Comparison of ENCODE assay signal across 29 mouse cellular contexts in genomic region chr8:128065964-128066680, GRCm38 (mm10).
DNase-seq lines count a peak whose midpoint lies in the region; ATAC-seq and TF ChIP-seq lines count a peak whose summit lies in the region.
"Had no signal": no experiment of that assay in that cellular context is flagged by ENCODE, and none has a peak within 500 bp of the region (broad histone marks: within the 10 kb centered on the region; RNA-seq: fewer than 3 reads in every experiment).

No protein-coding gene starts in this region.

- in situ Hi-C loops in CH12.LX (cut with MboI; ENCODE audit: low pct_ligation_motif_present, low pct_unique_long_range_greater_than_20kb, low sequenced_read_pairs), result no loop called here

- no peak overlapping the region for H3K27ac ChIP-seq in forebrain, postnatal 0 days (ENCODE audit: low read depth, low read length)
- no peak overlapping the region for H3K27ac ChIP-seq in forebrain, embryonic 15.5 days (replicated peaks)
- no peak overlapping the region for H3K27ac ChIP-seq in CH12.LX (ENCODE audit: insufficient read depth, low read depth)
- H3K27ac ChIP-seq: embryonic facial prominence, embryonic 12.5 days; heart, embryonic 10.5 days; heart, embryonic 15.5 days; kidney, embryonic 15.5 days; left cerebral cortex, adult 2 months; liver, embryonic 14.5 days; midbrain, embryonic 13.5 days; neural tube, embryonic 13.5 days had no signal

- peak; percentile 40; the same call in 1 of the 2 replicates for ATAC-seq in forebrain, postnatal 0 days
- no peak for ATAC-seq in forebrain, embryonic 15.5 days (replicated peaks)
- ATAC-seq: CD4-positive, CD25-positive, alpha-beta regulatory T cell, adult 4 months; forebrain, embryonic 14.5 days; hindbrain, embryonic 16.5 days; midbrain, embryonic 13.5 days had no signal

- DNase-seq in forebrain, postnatal 0 days, result no peak
- DNase-seq in left cerebral cortex, postnatal 4 days, result peak; percentile 4
- DNase-seq in left cerebral cortex, postnatal 36 days (ENCODE audit: low spot score in 2 of 2), result no peak
- peak; percentile 81 for DNase-seq in CH12.LX (ENCODE audit: extremely low read depth)
- peak; percentile 20 for DNase-seq in brain, embryonic 14.5 days (ENCODE audit: low read depth)
- no peak for DNase-seq in layer of hippocampus, adult 9-11 months
- no peak for DNase-seq in embryo, embryonic 11 days
- DNase-seq: adrenal gland, postnatal 10 days; cerebellum, adult 11-12 months; cerebellum, postnatal 36 days; kidney, adult 18-20 months; kidney, postnatal 25 days; liver; lung, adult 2 months; lung, postnatal 36 days; spleen, adult 18-20 months; thymus, postnatal 14 days had no signal

- TF ChIP-seq POLR2A in CH12.LX (IDR thresholded peaks at IDR 0.05; ENCODE audit: low read depth, low read length), result no peak
- TF ChIP-seq POLR2A in brain, embryonic 14.5 days (IDR thresholded peaks at IDR 0.05; ENCODE audit: borderline replicate concordance, extremely low read depth, insufficient read depth, insufficient read length, poor library complexity, severe bottlenecking), result no peak

- H3K27me3 ChIP-seq in forebrain, postnatal 0 days (ENCODE audit: insufficient read depth, low read length), result no peaks in the 10 kb centered on the region
- no peaks in the 10 kb centered on the region for H3K27me3 ChIP-seq in forebrain, embryonic 15.5 days
- no peaks in the 10 kb centered on the region for H3K27me3 ChIP-seq in CH12.LX (replicated peaks)
- H3K27me3 ChIP-seq: embryonic facial prominence, embryonic 12.5 days; heart, embryonic 15.5 days; kidney, embryonic 15.5 days; midbrain, embryonic 13.5 days; neural tube, embryonic 13.5 days had no signal

- H3K36me3 ChIP-seq in forebrain, postnatal 0 days (ENCODE audit: insufficient read depth), result no peaks in the 10 kb centered on the region
- H3K36me3 ChIP-seq in forebrain, embryonic 15.5 days, result no peaks in the 10 kb centered on the region
- H3K36me3 ChIP-seq in CH12.LX (replicated peaks in 1 of 2; ENCODE audit: control insufficient read depth in 1 of 2, insufficient read depth in 1 of 2, low read length in 1 of 2), result no peaks in the 10 kb centered on the region
- H3K36me3 ChIP-seq: embryonic facial prominence, embryonic 12.5 days; heart, embryonic 10.5 days; heart, embryonic 15.5 days; kidney, embryonic 15.5 days; midbrain, embryonic 13.5 days; neural tube, embryonic 13.5 days had no signal

- no peaks in the 10 kb centered on the region for H3K79me2 ChIP-seq in CH12.LX (replicated peaks; ENCODE audit: control insufficient read depth, extremely low read depth, insufficient read depth, poor library complexity, severe bottlenecking)

- TF ChIP-seq CTCF in forebrain, postnatal 0 days (IDR thresholded peaks at IDR 0.05; ENCODE audit: low read depth), result no peak
- no peak for TF ChIP-seq CTCF in CH12.LX (conservative IDR thresholded peaks at IDR 0.05 in 1 of 2, IDR thresholded peaks at IDR 0.05 in 1 of 2; ENCODE audit: low read depth in 2 of 2, low read length in 2 of 2)
- no peak for TF ChIP-seq CTCF in brain, embryonic 14.5 days (IDR thresholded peaks at IDR 0.05; ENCODE audit: borderline replicate concordance, extremely low read depth, insufficient read depth, insufficient read length)

- dilution Hi-C loops in CH12.LX (cut with MboI; ENCODE audit: extremely low pct_ligation_motif_present, extremely low pct_unique_long_range_greater_than_20kb, low sequenced_read_pairs), result no loop called here

- no peaks in the 10 kb centered on the region for H3K9me3 ChIP-seq in forebrain, postnatal 0 days (ENCODE audit: low read length)
- no peaks in the 10 kb centered on the region for H3K9me3 ChIP-seq in forebrain, embryonic 15.5 days
- H3K9me3 ChIP-seq in CH12.LX (replicated peaks; ENCODE audit: low read length), result no peaks in the 10 kb centered on the region
- H3K9me3 ChIP-seq: embryonic facial prominence, embryonic 12.5 days; heart, embryonic 10.5 days; heart, embryonic 15.5 days; kidney, embryonic 15.5 days; midbrain, embryonic 13.5 days; neural tube, embryonic 13.5 days had no signal

- H3K9ac ChIP-seq in forebrain, postnatal 0 days, result no peak overlapping the region
- H3K9ac ChIP-seq in forebrain, embryonic 15.5 days (replicated peaks), result no peak overlapping the region
- no peak overlapping the region for H3K9ac ChIP-seq in CH12.LX (ENCODE audit: insufficient read depth, low read depth)
- H3K9ac ChIP-seq: embryonic facial prominence, embryonic 12.5 days; heart, embryonic 15.5 days; kidney, embryonic 15.5 days; liver, embryonic 14.5 days; midbrain, embryonic 13.5 days; neural tube, embryonic 13.5 days had no signal

- TF ChIP-seq EP300 in CH12.LX (IDR thresholded peaks at IDR 0.05; ENCODE audit: low read length), result peak; percentile 44

- no peak overlapping the region for H3K4me2 ChIP-seq in forebrain, postnatal 0 days (ENCODE audit: low read depth)
- H3K4me2 ChIP-seq in forebrain, embryonic 15.5 days (replicated peaks), result no peak overlapping the region
- H3K4me2 ChIP-seq in CH12.LX (ENCODE audit: insufficient read depth, low read depth, poor library complexity, severe bottlenecking), result 0 out of 2 replicates have a peak overlapping the region, but pooled peaks have one; percentile 11
- H3K4me2 ChIP-seq: embryonic facial prominence, embryonic 12.5 days; heart, embryonic 15.5 days; kidney, embryonic 15.5 days; midbrain, embryonic 13.5 days; neural tube, embryonic 13.5 days had no signal

- no peaks in the 10 kb centered on the region for H3K4me1 ChIP-seq in forebrain, postnatal 0 days (ENCODE audit: insufficient read depth)
- H3K4me1 ChIP-seq in forebrain, embryonic 15.5 days, result no peaks in the 10 kb centered on the region
- H3K4me1 ChIP-seq in CH12.LX (ENCODE audit: control insufficient read depth in 1 of 2, insufficient read depth in 2 of 2), result peaks cover 12 to 65% of the 10 kb centered on the region in 2 experiments
- H3K4me1 ChIP-seq: embryonic facial prominence, embryonic 12.5 days; heart, embryonic 15.5 days; kidney, embryonic 15.5 days; midbrain, embryonic 13.5 days; neural tube, embryonic 13.5 days had no signal

- intact Hi-C loops in left cerebral cortex, postnatal 4 days (cut with DNase I), result no loop called here
- intact Hi-C loops in left cerebral cortex, postnatal 36 days (cut with DNase I), result no loop called here

- no peak; the same call in 1 of the 2 replicates for TF ChIP-seq RAD21 in CH12.LX (IDR thresholded peaks at IDR 0.05; ENCODE audit: low read depth, low read length)

- 59% methylated on average over 7 of the region's 7 CpGs for WGBS in forebrain, postnatal 0 days
- 62% methylated on average over 7 of the region's 7 CpGs for WGBS in forebrain, embryonic 15.5 days

- no peak overlapping the region for H3K4me3 ChIP-seq in forebrain, postnatal 0 days (ENCODE audit: low read depth, low read length)
- no peak overlapping the region for H3K4me3 ChIP-seq in forebrain, embryonic 15.5 days
- H3K4me3 ChIP-seq in CH12.LX (replicated peaks in 1 of 3; ENCODE audit: low read depth in 2 of 3, low read length in 2 of 3, poor library complexity in 1 of 3), result no peak overlapping the region
- H3K4me3 ChIP-seq: embryonic facial prominence, embryonic 12.5 days; heart, embryonic 10.5 days; heart, embryonic 15.5 days; kidney, embryonic 15.5 days; left cerebral cortex, adult 2 months; midbrain, embryonic 13.5 days; neural tube, embryonic 13.5 days had no signal

TF ChIP-seq in CH12.LX, 34 proteins besides CTCF, POLR2A, EP300 and RAD21 (continues in another document):
- no peak for TF ChIP-seq RCOR1 (conservative IDR thresholded peaks at IDR 0.05; ENCODE audit: low read depth, low read length)
- no peak for TF ChIP-seq MAZ (IDR thresholded peaks at IDR 0.05; ENCODE audit: low read depth, low read length)
- TF ChIP-seq HCFC1 (IDR thresholded peaks at IDR 0.05; ENCODE audit: low read depth, low read length), result peak; percentile 20; the same call in 1 of the 2 replicates
- no peak for TF ChIP-seq TCF12 (IDR thresholded peaks at IDR 0.05; ENCODE audit: low read depth, low read length)
- TF ChIP-seq PAX5 (IDR thresholded peaks at IDR 0.05; ENCODE audit: low read length), result no peak
- TF ChIP-seq SIN3A (IDR thresholded peaks at IDR 0.05; ENCODE audit: low read length), result no peak
- peak; percentile 74 for TF ChIP-seq ETS1 (conservative IDR thresholded peaks at IDR 0.05; ENCODE audit: low read depth, low read length)
- no peak for TF ChIP-seq NELFE (IDR thresholded peaks at IDR 0.05; ENCODE audit: low read depth, low read length)
- 0 out of 2 replicates have a peak, but pooled peaks have one; percentile 32 for TF ChIP-seq TBP (conservative IDR thresholded peaks at IDR 0.05; ENCODE audit: low read depth, low read length)
- TF ChIP-seq BHLHE40 (IDR thresholded peaks at IDR 0.05; ENCODE audit: low read depth, low read length), result peak; percentile 81
- no peak for TF ChIP-seq ZMIZ1 (IDR thresholded peaks at IDR 0.05; ENCODE audit: low read depth, low read length)
- no peak for TF ChIP-seq MAFK (IDR thresholded peaks at IDR 0.05; ENCODE audit: insufficient replicate concordance, low read length)
- peak; percentile 89 for TF ChIP-seq JUN (IDR thresholded peaks at IDR 0.05; ENCODE audit: insufficient read depth, low read depth, low read length)
- peak; percentile 57 for TF ChIP-seq JUND (conservative IDR thresholded peaks at IDR 0.05; ENCODE audit: low read depth, low read length)
- TF ChIP-seq CHD2 (IDR thresholded peaks at IDR 0.05; ENCODE audit: low read length), result no peak
- TF ChIP-seq KAT2A (IDR thresholded peaks at IDR 0.05; ENCODE audit: insufficient replicate concordance, low read length), result no peak
- no peak for TF ChIP-seq ZC3H11A (IDR thresholded peaks at IDR 0.05; ENCODE audit: low read depth, low read length)
- TF ChIP-seq E2F4 (IDR thresholded peaks at IDR 0.05; ENCODE audit: insufficient replicate concordance, low read depth, low read length), result no peak
- peak; percentile 5; the same call in 1 of the 2 replicates for TF ChIP-seq SMC3 (IDR thresholded peaks at IDR 0.05; ENCODE audit: low read depth, low read length)
- no peak; the same call in 1 of the 2 replicates for TF ChIP-seq MEF2A (IDR thresholded peaks at IDR 0.05; ENCODE audit: borderline replicate concordance, low read depth, low read length)
- no peak for TF ChIP-seq CHD1 (IDR thresholded peaks at IDR 0.05; ENCODE audit: low read depth, low read length)
- no peak for TF ChIP-seq NRF1 (IDR thresholded peaks at IDR 0.05; ENCODE audit: low read depth, low read length)
- 0 out of 2 replicates have a peak, but pooled peaks have one; percentile 32 for TF ChIP-seq MYC (IDR thresholded peaks at IDR 0.05; ENCODE audit: low read depth, low read length)
- no peak for TF ChIP-seq ZKSCAN1 (IDR thresholded peaks at IDR 0.05; ENCODE audit: borderline replicate concordance, low read depth, low read length)
- TF ChIP-seq USF1 (IDR thresholded peaks at IDR 0.05; ENCODE audit: low read depth, low read length), result no peak
- no peak for TF ChIP-seq USF2 (conservative IDR thresholded peaks at IDR 0.05; ENCODE audit: low read depth, low read length)
- TF ChIP-seq GABPA (IDR thresholded peaks at IDR 0.05; ENCODE audit: insufficient replicate concordance, low read depth, low read length), result no peak
- TF ChIP-seq ELF1 (IDR thresholded peaks at IDR 0.05; ENCODE audit: low read depth, low read length), result 0 out of 2 replicates have a peak, but pooled peaks have one; percentile 27

Comparison
In these comparisons a context has a peak if more than half of its experiments do, and no peak if none do; other contexts are left out.
1. DNase-seq: peak in left cerebral cortex, postnatal 4 days (single experiment), CH12.LX (single experiment) and brain, embryonic 14.5 days (single experiment); none in forebrain, postnatal 0 days (single experiment), left cerebral cortex, postnatal 36 days (0 of 2), layer of hippocampus, adult 9-11 months (single experiment) and embryo, embryonic 11 days (single experiment).